Mouse (Mus musculus) CH12.LX (cell line): ENCODE measurements around the gene Hid1.

Experiments
- CTCF ChIP-seq, 2 experiments: IDR thresholded peaks in 1 of 2; conservative IDR thresholded peaks in 1 of 2; 2 replicates each; pipeline ENCODE4 v1.5.1; 2011 to 2012; ENCODE audit warnings: low read depth in 2 of 2, low read length in 2 of 2, improper control_type of control experiment in 1 of 2, inconsistent platforms in 1 of 2, mild to moderate bottlenecking in 1 of 2, moderate library complexity in 1 of 2
- EP300 ChIP-seq: IDR thresholded peaks from 2 replicates; pipeline ENCODE4 v1.6.1; 2011; ENCODE audit warnings: low read length, improper control_type of control experiment
- RAD21 ChIP-seq: IDR thresholded peaks from 2 replicates; pipeline ENCODE4 v1.6.1; 2011; ENCODE audit warnings: low read depth, mild to moderate bottlenecking, low read length, improper control_type of control experiment, moderate library complexity
- SIN3A ChIP-seq: IDR thresholded peaks from 2 replicates; pipeline ENCODE4 v1.6.1; 2012; ENCODE audit warnings: low read length, improper control_type of control experiment, inconsistent platforms
- SMC3 ChIP-seq: IDR thresholded peaks from 2 replicates; pipeline ENCODE4 v1.6.1; 2011; ENCODE audit warnings: low read depth, low read length, improper control_type of control experiment
- TBP ChIP-seq: conservative IDR thresholded peaks from 2 replicates; pipeline ENCODE4 v1.6.1; 2011; ENCODE audit warnings: low read depth, low read length, improper control_type of control experiment
- USF1 ChIP-seq: IDR thresholded peaks from 2 replicates; pipeline ENCODE4 v1.6.1; 2014; ENCODE audit warnings: low read depth, mild to moderate bottlenecking, inconsistent platforms, low read length, improper control_type of control experiment

GRCm38 (mm10) chr11:115366039-115366705 lies 1.4 kb downstream of the Hid1 start:
- TF ChIP-seq SIN3A (no peak), EP300 (no peak), CTCF (conservative IDR thresholded peaks at IDR 0.05 in 1 of 2, IDR thresholded peaks at IDR 0.05 in 1 of 2; ENCODE audit: low read depth in 2 of 2, low read length in 2 of 2) (no peak), RAD21 (no peak), SMC3 (no peak), TBP (no peak), USF1 (no peak)
